Mouse (Mus musculus): ENCODE measurements at regions not wholly inside any gene's neighbourhood (a gene's known extent, or its start where the extent isn't known, plus 50 kb on each side); places are given as distances from the start of the nearest gene placed in this dataset.

DNA sequence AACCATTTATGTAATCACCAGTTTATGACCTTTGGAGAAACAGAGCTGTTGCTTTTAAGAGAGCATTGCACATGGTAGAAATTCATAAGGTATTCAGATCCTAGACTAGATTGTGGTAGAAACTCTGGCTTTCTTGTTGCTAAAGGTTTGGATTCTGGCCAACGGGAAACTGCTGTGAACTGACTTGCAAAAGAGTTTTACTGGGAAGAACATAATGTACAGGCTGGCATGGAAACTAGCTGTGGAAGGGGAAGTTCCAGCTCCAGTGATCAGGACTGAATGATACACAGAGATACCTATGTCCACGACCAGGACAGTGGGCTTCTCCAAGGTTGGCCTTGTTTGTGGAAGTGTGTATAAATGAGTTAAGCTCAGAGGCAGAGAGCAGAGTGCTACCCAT, 318.9 kb downstream of the Sv2b start:
- TF ChIP-seq GATA1 (IDR thresholded peaks at IDR 0.05; ENCODE audit: borderline replicate concordance, low read length) (no peak), FLI1 (IDR thresholded peaks at IDR 0.05; ENCODE audit: low read length) (no peak)

Measured in megakaryocyte, embryonic 14.5 days (primary cell).